Mouse (Mus musculus) liver, embryonic 13.5 days (tissue): Measurements from ENCODE around the gene Zfp853. TPM values are rescaled to one million over a fixed set of nuclear protein-coding genes. Genes with fewer than 3 reads are reported as not detected.
A peak's percentile ranks its signal among the peaks of the same experiment; 100 is the strongest.

Source experiments
- ATAC-seq: fragments of 200-750 bp; cut with Nextera tagmentation; 2 replicates; pipeline ENCODE4 v1.8.0; 2017; ENCODE audit warnings: low read depth, mild to moderate bottlenecking, moderate number of reproducible peaks, moderate library complexity
- DNase-seq: peaks from one replicate; pipeline ENCODE4 v3.0.0; 2022
- H3K27ac ChIP-seq: fragments of 300-500 bp; sonication (generic); 2 replicates; pipeline ENCODE4 v1.5.1; 2015; ENCODE audit warnings: moderate library complexity, mild to moderate bottlenecking, inconsistent platforms
- H3K27me3 ChIP-seq: fragments of 300-500 bp; sonication (generic); 2 replicates; pipeline ENCODE4 v1.6.1; 2015; ENCODE audit warnings: mild to moderate bottlenecking, inconsistent platforms
- H3K36me3 ChIP-seq: fragments of 300-500 bp; sonication (generic); 2 replicates; pipeline ENCODE4 v1.6.1; 2015; ENCODE audit warnings: mild to moderate bottlenecking, inconsistent platforms
- H3K4me1 ChIP-seq: fragments of 300-500 bp; sonication (generic); replicated peaks from 2 replicates; pipeline ENCODE4 v1.6.1; 2015; ENCODE audit warnings: inconsistent platforms
- H3K4me2 ChIP-seq: fragments of 300-500 bp; sonication (generic); 2 replicates; pipeline ENCODE4 v1.6.1; 2015; ENCODE audit warnings: inconsistent platforms, mild to moderate bottlenecking, moderate library complexity
- H3K4me3 ChIP-seq: fragments of 300-500 bp; sonication (generic); replicated peaks from 2 replicates; pipeline ENCODE4 v1.5.1; 2015; ENCODE audit warnings: mild to moderate bottlenecking, inconsistent platforms
- H3K9ac ChIP-seq: fragments of 300-500 bp; sonication (generic); 2 replicates; pipeline ENCODE4 v1.6.1; 2015; ENCODE audit warnings: mild to moderate bottlenecking, inconsistent platforms
- H3K9me3 ChIP-seq: fragments of 300-500 bp; sonication (generic); replicated peaks from 2 replicates; pipeline ENCODE4 v1.6.1; 2016; ENCODE audit warnings: inconsistent platforms
- WGBS: fragments of 180-500 bp; shearing (Covaris S2); methylation state at CpG from one replicate; pipeline ENCODE4 v1.1.7; 2015; ENCODE audit not compliant: insufficient replicate concordance; 5-methylcytosine and 5-hydroxymethylcytosine counted together
- polyA plus RNA-seq: library from polyadenylated mRNA; unstranded; fragments of >200 nt; fragmentation: Nextera tagmentation; extraction: Ambion mirVana; gene quantifications from 2 replicates; pipeline ENCODE4 v1.2.1, GENCODE M21; 2015

The Zfp853 gene
- polyA plus RNA-seq, 1 experiment from 2014 or later = not detected

- H3K9me3 ChIP-seq = no peaks in the 10 kb centered on the region
- H3K27ac ChIP-seq = no peak within 1 kb of the TSS
- peak; percentile 61 for ATAC-seq
- no peak for DNase-seq
- no peaks in the 10 kb centered on the region for H3K36me3 ChIP-seq
- H3K4me1 ChIP-seq = peaks cover 17% of the 10 kb centered on the region
- peak within 1 kb of the TSS; percentile 87 for H3K4me2 ChIP-seq
- peaks cover 27% of the 10 kb centered on the region for H3K27me3 ChIP-seq
- under 1% methylated on average over 70 of the region's 79 CpGs for WGBS
- H3K9ac ChIP-seq = peak within 1 kb of the TSS; percentile 75
- peak within 1 kb of the TSS; percentile 72 for H3K4me3 ChIP-seq
Observed at GRCm38 (mm10) chr5:143269363-143270150, 23.9 kb downstream of the Zfp853 start, which contains the start of gene Zfp316. Zfp316 (minus strand) TSS chr5:143270022.

DNA sequence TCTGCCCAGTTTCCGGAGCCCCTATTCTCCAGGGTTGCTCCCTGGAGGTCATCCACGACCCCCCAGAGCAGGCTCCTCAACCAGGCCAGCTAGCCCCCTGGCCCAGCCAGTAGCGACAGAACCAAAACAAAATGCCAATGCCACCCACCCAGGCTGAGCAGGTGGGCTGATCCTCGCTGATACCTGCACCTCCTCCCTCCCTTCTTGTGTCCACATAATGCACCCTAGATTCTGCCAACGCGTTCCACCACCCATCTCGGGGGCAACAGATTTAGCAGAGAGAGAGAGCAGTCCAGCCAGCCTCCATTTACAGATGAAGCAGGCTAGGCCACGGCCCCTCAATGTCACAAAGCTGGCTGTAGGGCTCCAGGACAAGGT, 24.4 kb downstream of the Zfp853 start:
- Histone ChIP-seq H3K9me3 (no peaks in the 10 kb centered on the region), H3K4me3 (peak overlapping the region; percentile 72), H3K27ac (no peak overlapping the region), H3K4me1 (peaks cover 17% of the 10 kb centered on the region), H3K27me3 (peaks cover 27% of the 10 kb centered on the region), H3K36me3 (no peaks in the 10 kb centered on the region), H3K9ac (no peak overlapping the region), H3K4me2 (peak overlapping the region; percentile 87)
- DNase-seq (no peak), ATAC-seq (no peak; the same call in 1 of the 2 replicates)
- WGBS = 32% methylated on average over 8 of the region's 8 CpGs

DNA sequence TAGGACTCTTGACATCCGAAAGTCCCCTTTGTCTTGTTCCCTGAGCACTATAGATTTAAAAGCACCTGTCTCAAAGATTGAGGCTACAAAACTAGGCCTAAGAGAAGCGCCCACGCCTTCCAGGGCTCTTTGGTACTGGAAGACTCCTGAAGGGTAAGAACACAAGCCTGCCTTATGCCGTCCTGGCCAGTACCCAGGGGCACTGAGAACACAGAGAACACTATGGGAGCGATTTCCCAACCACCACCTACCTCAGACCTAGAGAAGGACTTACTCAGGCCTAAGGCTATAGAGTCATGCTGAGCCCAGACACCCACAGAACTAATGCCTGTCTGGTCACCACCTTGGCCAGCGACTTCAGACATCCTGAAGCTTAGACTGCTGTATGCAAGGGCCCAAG, 26.6 kb downstream of the Zfp853 start:
- peaks cover 27% of the 10 kb centered on the region for H3K27me3 ChIP-seq
- WGBS = 64% methylated on average over 6 of the region's 6 CpGs

GRCm38 (mm10) chr5:143265409-143265808, 28.0 kb downstream of the Zfp853 start:
- Histone ChIP-seq H3K36me3 (no peaks in the 10 kb centered on the region), H3K4me1 (peaks cover 15% of the 10 kb centered on the region), H3K9ac (no peak overlapping the region), H3K27ac (no peak overlapping the region), H3K4me3 (no peak overlapping the region), H3K4me2 (no peak overlapping the region), H3K27me3 (peaks cover 20% of the 10 kb centered on the region), H3K9me3 (no peaks in the 10 kb centered on the region)
- ATAC-seq = no peak
- 41% methylated on average over 1 of the region's 1 CpGs for WGBS
- DNase-seq = no peak

More for the DNA sequence above, 26.6 kb downstream of the Zfp853 start:
- no peak for ATAC-seq
- no peak for DNase-seq
- Histone ChIP-seq H3K9ac (no peak overlapping the region), H3K4me3 (no peak overlapping the region), H3K36me3 (no peaks in the 10 kb centered on the region), H3K4me1 (peaks cover 17% of the 10 kb centered on the region), H3K4me2 (no peak overlapping the region), H3K27ac (no peak overlapping the region), H3K9me3 (no peaks in the 10 kb centered on the region)

GRCm38 (mm10) chr5:143264689-143265088, 28.7 kb downstream of the Zfp853 start:
- ATAC-seq (no peak), DNase-seq (no peak)
- H3K4me1 ChIP-seq = peaks cover 8% of the 10 kb centered on the region
- H3K36me3 ChIP-seq = no peaks in the 10 kb centered on the region
- H3K4me3 ChIP-seq = no peak overlapping the region
- no peak overlapping the region for H3K27ac ChIP-seq
- peaks cover 14% of the 10 kb centered on the region for H3K27me3 ChIP-seq
- H3K9ac ChIP-seq = no peak overlapping the region
- no peak overlapping the region for H3K4me2 ChIP-seq
- H3K9me3 ChIP-seq = no peaks in the 10 kb centered on the region
- 83% methylated on average over 10 of the region's 10 CpGs for WGBS

GRCm38 (mm10) chr5:143261636-143262035, 31.8 kb downstream of the Zfp853 start:
- Histone ChIP-seq H3K9ac (no peak overlapping the region), H3K9me3 (no peaks in the 10 kb centered on the region), H3K4me3 (no peak overlapping the region), H3K4me2 (no peak overlapping the region), H3K4me1 (no peaks in the 10 kb centered on the region), H3K27me3 (peaks cover 24% of the 10 kb centered on the region), H3K36me3 (no peaks in the 10 kb centered on the region), H3K27ac (no peak overlapping the region)
- DNase-seq (no peak), ATAC-seq (no peak)
- WGBS = 72% methylated on average over 8 of the region's 8 CpGs

- Histone ChIP-seq H3K36me3 (no peaks in the 10 kb centered on the region), H3K27ac (no peak overlapping the region), H3K4me2 (no peak overlapping the region), H3K9me3 (no peaks in the 10 kb centered on the region), H3K27me3 (peaks cover 82% of the 10 kb centered on the region), H3K4me3 (no peak overlapping the region), H3K4me1 (peaks cover 11% of the 10 kb centered on the region), H3K9ac (no peak overlapping the region)
- DNase-seq (no peak), ATAC-seq (no peak)
- 57% methylated on average over 5 of the region's 5 CpGs for WGBS
Observed at GRCm38 (mm10) chr5:143255802-143256201, 37.6 kb downstream of the Zfp853 start.

GRCm38 (mm10) chr5:143255131-143255519, 38.3 kb downstream of the Zfp853 start:
- peaks cover 86% of the 10 kb centered on the region for H3K27me3 ChIP-seq
- no peak for ATAC-seq
- H3K9me3 ChIP-seq = no peaks in the 10 kb centered on the region
- peaks cover 11% of the 10 kb centered on the region for H3K4me1 ChIP-seq
- H3K27ac ChIP-seq = no peak overlapping the region
- DNase-seq = no peak
- WGBS = 10% methylated on average over 24 of the region's 24 CpGs
- H3K4me3 ChIP-seq = no peak overlapping the region
- H3K4me2 ChIP-seq = no peak overlapping the region
- H3K9ac ChIP-seq = no peak overlapping the region
- no peaks in the 10 kb centered on the region for H3K36me3 ChIP-seq

- no peak overlapping the region for H3K9ac ChIP-seq
- 0 out of 2 replicates have a peak overlapping the region, but pooled peaks have one; percentile 1 for H3K4me3 ChIP-seq
- H3K27me3 ChIP-seq = peaks cover 86% of the 10 kb centered on the region
- H3K4me1 ChIP-seq = peaks cover 11% of the 10 kb centered on the region
- ATAC-seq (no peak), DNase-seq (no peak)
- H3K36me3 ChIP-seq = no peaks in the 10 kb centered on the region
- no peak overlapping the region for H3K27ac ChIP-seq
- WGBS = 4% methylated on average over 66 of the region's 66 CpGs
- no peaks in the 10 kb centered on the region for H3K9me3 ChIP-seq
- H3K4me2 ChIP-seq = no peak overlapping the region
Observed at GRCm38 (mm10) chr5:143254487-143255130, 38.8 kb downstream of the Zfp853 start.

- Histone ChIP-seq H3K4me2 (peak overlapping the region; percentile 56), H3K27ac (no peak overlapping the region), H3K4me3 (peak overlapping the region; percentile 47), H3K4me1 (peaks cover 11% of the 10 kb centered on the region), H3K9me3 (no peaks in the 10 kb centered on the region), H3K9ac (no peak overlapping the region), H3K36me3 (no peaks in the 10 kb centered on the region), H3K27me3 (peaks cover 86% of the 10 kb centered on the region)
- DNase-seq = no peak
- ATAC-seq = no peak
- WGBS = 4% methylated on average over 81 of the region's 81 CpGs
Observed at GRCm38 (mm10) chr5:143253881-143254486, 39.4 kb downstream of the Zfp853 start.

- Histone ChIP-seq H3K27ac (no peak overlapping the region), H3K4me2 (peak overlapping the region; percentile 56), H3K4me3 (peak overlapping the region; percentile 47), H3K9me3 (no peaks in the 10 kb centered on the region), H3K4me1 (peaks cover 11% of the 10 kb centered on the region), H3K9ac (no peak overlapping the region), H3K27me3 (peaks cover 80% of the 10 kb centered on the region), H3K36me3 (peaks cover 1% of the 10 kb centered on the region; the same call in 1 of the 2 replicates)
- no peak for DNase-seq
- 5% methylated on average over 100 of the region's 103 CpGs for WGBS
- 0 out of 2 replicates have a peak, but pooled peaks have one; percentile 10 for ATAC-seq
Observed at GRCm38 (mm10) chr5:143253186-143253880, 40.1 kb downstream of the Zfp853 start.
